Mouse (Mus musculus): ENCODE measurements around the gene Cxcr2.

- no peak for TF ChIP-seq CTCF (IDR thresholded peaks at IDR 0.05; ENCODE audit: low read depth, low read length)
- no peak for TF ChIP-seq TAL1 (conservative IDR thresholded peaks at IDR 0.05; ENCODE audit: low read depth, low read length)
- TF ChIP-seq GATA1 (IDR thresholded peaks at IDR 0.05; ENCODE audit: borderline replicate concordance, low read length) = no peak
- TF ChIP-seq GATA2 (IDR thresholded peaks at IDR 0.05; ENCODE audit: borderline replicate concordance, low read depth, low read length) = no peak
- TF ChIP-seq POLR2AphosphoS5 (IDR thresholded peaks at IDR 0.05; ENCODE audit: insufficient replicate concordance, low read depth, low read length) = no peak
These were observed 18.9 kb downstream of the Cxcr2 start for GRCm38 (mm10) chr1:74172722-74173121.
